Mouse (Mus musculus): ENCODE results near the gene Bfsp2. TPM values are rescaled to one million over a fixed set of nuclear protein-coding genes. Genes with fewer than 3 reads are reported as not detected.

The Bfsp2 gene
- total RNA-seq (2021) (not detected), polyA plus RNA-seq (2012; rRNA removed) (not detected in 2 replicates)
- long read RNA-seq, result 0 reads

- DNase-seq, result no peak
Measured at GRCm38 (mm10) chr9:103480044-103480576, at the start of gene Bfsp2. TSS of gene Bfsp2 (minus strand) at chr9:103480420.

GRCm38 (mm10) chr9:103525041-103525537 lies 44.9 kb upstream of the Bfsp2 start:
- DNase-seq, result no peak

DNA sequence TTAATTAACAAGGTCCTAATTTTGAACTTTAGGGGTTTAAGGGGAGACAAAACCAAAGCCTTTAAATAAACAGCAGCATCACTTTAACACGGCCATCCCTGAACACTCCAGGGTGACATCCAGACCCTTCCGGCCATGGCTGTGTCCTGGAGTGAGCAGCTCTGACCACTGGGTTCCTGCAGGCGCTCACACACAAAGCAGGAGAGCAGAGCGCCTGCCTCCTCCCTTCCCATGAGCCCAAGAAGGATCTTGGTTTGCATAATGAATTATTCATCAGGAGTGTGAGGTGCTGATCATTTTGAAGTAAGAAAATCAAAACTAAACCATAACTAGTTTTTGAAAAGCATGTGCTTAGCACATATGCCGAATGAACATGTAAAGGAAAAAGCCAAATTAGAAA lies 44.4 kb upstream of the Bfsp2 start:
- DNase-seq, result no peak

DNA sequence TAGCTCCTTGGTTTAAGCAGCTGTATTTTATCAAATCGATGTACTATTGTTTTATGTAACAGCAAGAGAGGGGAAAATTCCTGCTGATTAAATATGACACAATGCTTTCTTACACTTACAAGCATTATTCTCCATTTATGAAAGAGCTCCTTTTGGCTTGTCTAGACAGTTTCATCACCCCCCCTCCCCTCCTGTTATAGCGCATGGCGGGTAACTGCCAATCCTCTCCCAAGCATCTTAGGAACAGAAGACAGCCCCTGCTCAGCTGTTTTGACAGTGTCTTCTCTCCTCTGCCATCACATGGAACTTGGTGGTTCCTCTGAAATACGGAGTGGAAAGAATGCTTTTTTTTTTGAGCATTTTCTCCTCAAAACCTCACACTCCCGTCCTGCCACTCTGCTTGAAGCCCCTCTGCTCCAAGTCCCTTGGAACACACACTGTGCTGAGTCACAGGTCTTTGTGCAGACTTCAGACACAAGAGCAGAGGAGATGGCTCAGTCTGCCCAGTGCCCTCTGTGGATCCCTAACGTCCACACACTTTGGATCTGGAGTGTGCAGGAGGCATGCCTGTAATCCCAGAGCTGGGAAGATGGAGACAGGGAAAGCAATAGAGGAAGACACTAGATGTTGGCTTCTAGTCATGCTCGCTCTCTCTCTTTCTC lies 43.7 kb upstream of the Bfsp2 start:
- DNase-seq, result no peak

GRCm38 (mm10) chr9:103523008-103523407 lies 42.8 kb upstream of the Bfsp2 start:
- DNase-seq, result no peak

- no peak for DNase-seq
Measured at GRCm38 (mm10) chr9:103513884-103514283, 33.7 kb upstream of the Bfsp2 start.

DNA sequence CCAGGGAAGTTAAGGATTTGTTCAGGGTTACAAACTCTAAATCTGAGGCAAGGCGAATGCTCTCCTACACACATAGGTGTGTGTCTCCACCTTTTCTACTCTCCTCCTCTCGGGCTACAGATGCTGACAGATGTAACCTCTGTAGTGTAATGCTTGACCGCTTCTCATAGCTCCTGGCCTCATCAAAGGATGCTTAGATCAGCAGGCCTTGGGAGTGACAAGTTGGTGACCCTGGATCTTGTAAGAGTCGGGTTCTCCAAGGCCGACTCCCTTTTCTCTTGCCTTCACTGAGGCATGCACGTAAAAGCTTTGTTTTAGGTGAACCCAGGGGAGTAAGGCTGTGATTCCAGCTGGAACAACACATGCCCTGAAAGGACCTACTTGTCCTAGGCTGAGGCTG lies 32.0 kb upstream of the Bfsp2 start:
- DNase-seq, result peak; percentile 35

- DNase-seq, result no peak
Measured at GRCm38 (mm10) chr9:103506968-103507584, 26.9 kb upstream of the Bfsp2 start.

DNA sequence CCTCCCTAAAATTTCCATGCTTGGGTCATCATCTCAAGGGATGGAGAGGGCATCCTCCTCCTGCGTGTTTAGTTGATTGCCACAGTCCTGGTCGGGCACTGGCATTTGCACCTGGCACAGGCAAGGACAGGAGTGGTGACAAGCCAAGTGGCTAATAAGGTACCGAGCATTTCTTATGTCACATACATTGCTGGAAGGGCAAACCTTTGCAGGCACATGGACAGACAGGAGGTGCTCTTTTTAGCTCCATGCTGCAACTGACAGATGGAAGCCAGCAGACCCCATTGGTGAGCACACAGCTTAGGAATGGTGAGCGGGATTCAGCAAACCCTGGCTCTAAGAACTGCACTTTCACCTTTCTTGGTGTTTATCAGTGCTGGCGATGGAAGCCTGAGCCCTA lies 24.8 kb upstream of the Bfsp2 start:
- DNase-seq, result no peak

GRCm38 (mm10) chr9:103504646-103505045 lies 24.4 kb upstream of the Bfsp2 start:
- DNase-seq, result no peak

DNA sequence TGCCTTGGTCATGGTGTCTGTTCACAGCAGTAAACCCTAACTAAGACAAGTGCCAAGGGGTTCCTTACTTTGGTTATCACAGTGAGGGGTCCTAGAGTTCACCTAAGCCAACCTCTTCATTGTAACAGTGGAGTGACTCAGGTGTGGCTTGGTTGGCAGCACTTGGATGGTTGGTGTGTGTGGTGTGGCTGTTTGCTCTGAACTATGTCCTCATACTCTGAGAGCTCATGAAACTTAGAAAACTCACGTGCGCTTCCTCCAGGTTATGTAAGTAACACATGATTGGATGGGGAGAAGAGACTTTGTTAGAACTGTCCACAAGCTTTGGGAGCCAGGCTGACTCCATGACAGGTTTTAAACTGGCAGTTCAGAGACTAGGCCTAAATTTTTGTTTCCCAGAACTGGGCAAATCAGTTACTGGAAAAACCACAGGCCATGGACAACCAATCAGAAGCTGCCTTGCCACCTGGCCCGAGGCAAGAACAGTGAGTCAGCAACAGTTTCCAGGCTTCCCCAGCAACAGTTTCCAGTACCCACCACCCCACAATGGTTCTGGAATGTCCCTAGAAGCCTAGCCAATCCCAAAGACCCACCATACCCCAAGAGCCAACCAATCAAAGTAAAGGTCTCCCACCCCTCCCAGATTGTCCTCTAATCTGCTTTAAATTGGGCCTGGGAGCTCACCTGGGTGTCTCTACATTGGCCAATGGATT lies 23.5 kb upstream of the Bfsp2 start:
- no peak for DNase-seq

GRCm38 (mm10) chr9:103502655-103503054 lies 22.4 kb upstream of the Bfsp2 start:
- DNase-seq, result no peak

- DNase-seq, result no peak
Measured at GRCm38 (mm10) chr9:103501861-103502364, 21.7 kb upstream of the Bfsp2 start.

DNA sequence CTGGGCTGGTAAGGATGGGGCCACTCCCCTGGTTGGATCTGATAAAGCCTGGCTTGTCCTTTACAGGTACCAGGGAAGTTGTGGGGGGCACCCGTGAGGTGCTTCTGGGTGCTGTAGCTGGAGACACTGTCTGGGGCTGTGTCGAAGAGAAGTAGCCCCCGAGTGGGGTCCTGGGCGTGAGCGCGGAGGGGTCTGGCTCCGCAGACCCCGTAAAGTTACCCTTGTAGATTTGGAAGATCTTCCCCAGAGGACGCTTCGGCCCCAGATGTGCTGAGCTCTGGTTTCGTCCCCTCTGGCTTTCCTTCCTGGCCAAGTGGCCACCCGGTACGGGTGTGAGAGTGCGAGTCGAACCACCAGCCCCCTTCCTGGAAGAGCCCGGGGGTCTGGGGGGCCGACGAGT lies 19.1 kb upstream of the Bfsp2 start:
- DNase-seq, result no peak

GRCm38 (mm10) chr9:103498699-103499098 lies 18.5 kb upstream of the Bfsp2 start:
- no peak for DNase-seq

DNA sequence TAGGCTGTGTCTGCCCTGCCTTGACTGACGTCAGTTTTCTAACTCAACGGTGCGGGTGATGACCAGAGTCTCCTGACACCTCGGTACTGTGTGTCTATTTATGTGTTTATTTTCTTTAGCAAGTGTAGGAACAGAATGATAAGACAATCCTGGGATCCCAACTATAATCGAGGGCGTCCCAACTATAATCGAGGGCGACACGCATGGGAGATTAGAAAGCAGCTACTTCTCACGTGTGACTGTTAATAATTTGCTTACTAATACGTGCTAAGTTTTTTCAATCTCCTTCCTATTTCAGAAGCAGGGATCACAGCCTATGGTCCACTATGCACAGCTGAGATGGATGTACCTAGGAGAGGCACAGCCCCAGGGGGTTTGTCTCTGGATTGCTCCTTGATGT lies 15.2 kb upstream of the Bfsp2 start:
- DNase-seq, result no peak

- peak; percentile 84 for DNase-seq
Measured at GRCm38 (mm10) chr9:103494346-103495020, 14.3 kb upstream of the Bfsp2 start.

GRCm38 (mm10) chr9:103491985-103492384 lies 11.8 kb upstream of the Bfsp2 start:
- no peak for DNase-seq

GRCm38 (mm10) chr9:103490439-103490838 lies 10.2 kb upstream of the Bfsp2 start:
- peak; percentile 78 for DNase-seq

DNA sequence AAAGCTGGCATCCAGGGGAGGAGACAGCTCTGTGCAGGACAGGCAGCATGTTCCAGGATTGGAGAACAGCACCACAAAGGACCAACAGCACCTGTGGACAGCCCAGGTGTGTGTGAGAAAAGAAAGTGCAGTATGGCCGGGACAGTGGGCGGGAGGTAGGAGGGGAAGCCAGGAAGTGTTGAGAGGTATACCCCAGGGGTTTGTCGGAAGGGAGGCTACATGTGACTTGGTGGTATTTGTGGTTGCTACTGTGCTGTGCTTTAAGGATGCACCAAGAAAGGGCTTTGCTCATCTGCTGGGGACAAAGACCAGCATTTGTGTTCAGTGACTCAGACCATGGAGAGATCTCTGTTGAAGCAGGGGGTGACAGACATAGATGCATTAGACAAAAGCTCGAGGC lies 9.7 kb upstream of the Bfsp2 start:
- DNase-seq, result no peak

- DNase-seq, result peak; percentile 18
Measured at GRCm38 (mm10) chr9:103489096-103489495, 8.9 kb upstream of the Bfsp2 start.

DNA sequence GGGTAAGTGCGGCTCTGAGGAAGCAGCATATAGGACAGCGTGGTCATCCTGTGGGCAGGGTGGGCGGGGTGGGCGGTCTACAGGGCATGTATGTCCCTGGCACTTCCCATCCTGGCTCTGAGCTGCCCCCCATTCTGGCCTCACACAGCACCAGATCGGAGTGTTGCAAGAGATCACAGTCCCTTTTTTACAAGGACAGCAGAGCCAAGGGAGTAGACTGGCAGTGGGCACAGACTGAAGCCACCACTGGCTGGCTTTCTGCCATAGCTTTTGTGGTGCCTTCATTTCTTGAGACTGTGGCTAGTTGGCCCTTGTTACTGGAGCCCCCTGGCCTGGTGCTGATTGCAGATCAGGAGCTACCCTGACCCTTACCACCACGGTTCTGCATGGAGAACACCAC lies 6.0 kb upstream of the Bfsp2 start:
- no peak for DNase-seq
